Mouse (Mus musculus): ENCODE measurements at regions not wholly inside any gene's neighbourhood (a gene's known extent, or its start where the extent isn't known, plus 50 kb on each side); places are given as distances from the start of the nearest gene placed in this dataset.

- Histone ChIP-seq H3K79me2 (replicated peaks; ENCODE audit: control insufficient read depth, extremely low read depth, insufficient read depth, poor library complexity, severe bottlenecking) (no peaks in the 10 kb centered on the region), H3K4me1 (ENCODE audit: control insufficient read depth in 1 of 2, insufficient read depth in 2 of 2) (peaks cover 3 to 18% of the 10 kb centered on the region in 2 experiments), H3K9ac (ENCODE audit: insufficient read depth, low read depth) (no peak overlapping the region), H3K27me3 (replicated peaks) (no peaks in the 10 kb centered on the region), H3K27ac (ENCODE audit: insufficient read depth, low read depth) (no peak overlapping the region), H3K36me3 (replicated peaks in 1 of 2; ENCODE audit: control insufficient read depth in 1 of 2, insufficient read depth in 1 of 2, low read length in 1 of 2) (no peaks in the 10 kb centered on the region), H3K4me3 (replicated peaks in 1 of 3; ENCODE audit: low read depth in 2 of 3, low read length in 2 of 3, poor library complexity in 1 of 3) (no peak overlapping the region), H3K4me2 (ENCODE audit: insufficient read depth, low read depth, poor library complexity, severe bottlenecking) (peak overlapping the region; percentile 30), H3K9me3 (replicated peaks; ENCODE audit: low read length) (no peaks in the 10 kb centered on the region)
- no peak for DNase-seq (ENCODE audit: extremely low read depth)
- dilution Hi-C loops (cut with MboI; ENCODE audit: extremely low pct_ligation_motif_present, extremely low pct_unique_long_range_greater_than_20kb, low sequenced_read_pairs): no loop called here
- TF ChIP-seq CTCF (conservative IDR thresholded peaks at IDR 0.05 in 1 of 2, IDR thresholded peaks at IDR 0.05 in 1 of 2; ENCODE audit: low read depth in 2 of 2, low read length in 2 of 2) (no peak), USF2 (conservative IDR thresholded peaks at IDR 0.05; ENCODE audit: low read depth, low read length) (no peak), JUND (conservative IDR thresholded peaks at IDR 0.05; ENCODE audit: low read depth, low read length) (no peak), POLR2A (IDR thresholded peaks at IDR 0.05; ENCODE audit: low read depth, low read length) (no peak), NELFE (IDR thresholded peaks at IDR 0.05; ENCODE audit: low read depth, low read length) (no peak), CHD1 (IDR thresholded peaks at IDR 0.05; ENCODE audit: low read depth, low read length) (no peak), SMC3 (IDR thresholded peaks at IDR 0.05; ENCODE audit: low read depth, low read length) (no peak), IRF4 (IDR thresholded peaks at IDR 0.05; ENCODE audit: low read depth, low read length) (no peak), GABPA (IDR thresholded peaks at IDR 0.05; ENCODE audit: insufficient replicate concordance, low read depth, low read length) (no peak), ZMIZ1 (IDR thresholded peaks at IDR 0.05; ENCODE audit: low read depth, low read length) (no peak), KAT2A (IDR thresholded peaks at IDR 0.05; ENCODE audit: insufficient replicate concordance, low read length) (no peak), NRF1 (IDR thresholded peaks at IDR 0.05; ENCODE audit: low read depth, low read length) (no peak), ZC3H11A (IDR thresholded peaks at IDR 0.05; ENCODE audit: low read depth, low read length) (no peak), ELF1 (IDR thresholded peaks at IDR 0.05; ENCODE audit: low read depth, low read length) (no peak), TCF12 (IDR thresholded peaks at IDR 0.05; ENCODE audit: low read depth, low read length) (no peak), EP300 (IDR thresholded peaks at IDR 0.05; ENCODE audit: low read length) (no peak), E2F4 (IDR thresholded peaks at IDR 0.05; ENCODE audit: insufficient replicate concordance, low read depth, low read length) (no peak), MEF2A (IDR thresholded peaks at IDR 0.05; ENCODE audit: borderline replicate concordance, low read depth, low read length) (no peak), ZNF384 (IDR thresholded peaks at IDR 0.05; ENCODE audit: low read depth, low read length) (no peak)
- in situ Hi-C loops (cut with MboI; ENCODE audit: low pct_ligation_motif_present, low pct_unique_long_range_greater_than_20kb, low sequenced_read_pairs): no loop called here
Measured at GRCm38 (mm10) chr10:20854621-20855363, 97.6 kb upstream of the Ahi1 start.

- no peak overlapping the region for H3K27ac ChIP-seq (ENCODE audit: insufficient read depth, low read depth)
- in situ Hi-C loops (cut with MboI; ENCODE audit: low pct_ligation_motif_present, low pct_unique_long_range_greater_than_20kb, low sequenced_read_pairs): no loop called here
Measured at GRCm38 (mm10) chr10:20847287-20847686, 105.1 kb upstream of the Ahi1 start.

More at GRCm38 (mm10) chr10:20847287-20847686, 105.1 kb upstream of the Ahi1 start:
- DNase-seq (ENCODE audit: extremely low read depth): no peak
- Histone ChIP-seq H3K4me3 (replicated peaks in 1 of 3; ENCODE audit: low read depth in 2 of 3, low read length in 2 of 3, poor library complexity in 1 of 3) (no peak overlapping the region), H3K4me2 (ENCODE audit: insufficient read depth, low read depth, poor library complexity, severe bottlenecking) (no peak overlapping the region), H3K36me3 (replicated peaks in 1 of 2; ENCODE audit: control insufficient read depth in 1 of 2, insufficient read depth in 1 of 2, low read length in 1 of 2) (no peaks in the 10 kb centered on the region), H3K4me1 (ENCODE audit: control insufficient read depth in 1 of 2, insufficient read depth in 2 of 2) (peaks cover 0 to 2% of the 10 kb centered on the region in 2 experiments; a peak in 1 of 4 replicates), H3K9me3 (replicated peaks; ENCODE audit: low read length) (no peaks in the 10 kb centered on the region), H3K79me2 (replicated peaks; ENCODE audit: control insufficient read depth, extremely low read depth, insufficient read depth, poor library complexity, severe bottlenecking) (no peaks in the 10 kb centered on the region), H3K27me3 (replicated peaks) (no peaks in the 10 kb centered on the region), H3K9ac (ENCODE audit: insufficient read depth, low read depth) (no peak overlapping the region)
- TF ChIP-seq ZKSCAN1 (IDR thresholded peaks at IDR 0.05; ENCODE audit: borderline replicate concordance, low read depth, low read length): no peak
- no peak for TF ChIP-seq MAZ (IDR thresholded peaks at IDR 0.05; ENCODE audit: low read depth, low read length)
- no peak for TF ChIP-seq HCFC1 (IDR thresholded peaks at IDR 0.05; ENCODE audit: low read depth, low read length)
- TF ChIP-seq UBTF (IDR thresholded peaks at IDR 0.05; ENCODE audit: low read depth, low read length): no peak
- TF ChIP-seq USF1 (IDR thresholded peaks at IDR 0.05; ENCODE audit: low read depth, low read length): no peak
- no peak for TF ChIP-seq CTCF (conservative IDR thresholded peaks at IDR 0.05 in 1 of 2, IDR thresholded peaks at IDR 0.05 in 1 of 2; ENCODE audit: low read depth in 2 of 2, low read length in 2 of 2)
- dilution Hi-C loops (cut with MboI; ENCODE audit: extremely low pct_ligation_motif_present, extremely low pct_unique_long_range_greater_than_20kb, low sequenced_read_pairs): no loop called here
